Mouse (Mus musculus): ENCODE data around the gene Hmg20b. TPM values are rescaled to one million over a fixed set of nuclear protein-coding genes. Genes with fewer than 3 reads are reported as not detected.

The Hmg20b gene
- polyA plus RNA-seq, 1 experiment from 2014 or later: 29.9 TPM

DNA sequence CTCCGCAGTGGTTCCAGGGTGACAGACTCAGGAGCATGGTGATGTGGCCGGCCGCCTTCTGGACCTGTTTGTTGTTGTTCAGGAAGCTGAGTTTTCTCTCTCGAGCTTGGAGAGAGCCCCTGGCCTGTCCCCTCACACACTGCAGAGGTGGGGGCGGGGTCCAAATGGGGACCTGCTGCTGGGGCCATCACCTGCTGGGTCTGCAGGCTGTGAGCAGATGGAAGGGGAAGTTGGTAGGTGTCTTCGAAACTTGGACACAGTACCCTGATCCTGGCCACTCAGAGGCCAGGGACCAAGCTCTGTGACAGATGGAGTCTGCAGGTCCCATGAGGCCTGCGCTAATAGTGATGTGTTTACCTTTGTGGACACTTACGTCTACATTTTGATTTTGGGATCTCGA is 49.0 kb downstream of the Hmg20b start:
- Histone ChIP-seq H3K4me1 (ENCODE audit: control insufficient read depth, insufficient read depth, low read length) (0 out of 2 replicates have a peak, but pooled peaks cover 3% of the 10 kb centered on the region), H3K9me3 (ENCODE audit: control insufficient read depth, low read length) (no peaks in the 10 kb centered on the region), H3K36me3 (ENCODE audit: control insufficient read depth, insufficient read depth, low read length) (peaks cover 2% of the 10 kb centered on the region), H3K27ac (ENCODE audit: low read depth, low read length) (no peak overlapping the region), H3K4me3 (ENCODE audit: low read depth, low read length) (no peak overlapping the region), H3K4me2 (ENCODE audit: low read depth, low read length) (no peak overlapping the region), H3K27me3 (ENCODE audit: control insufficient read depth, insufficient read depth, low read length) (no peaks in the 10 kb centered on the region), H3K9ac (replicated peaks; ENCODE audit: low read depth, low read length) (no peak overlapping the region)
- ATAC-seq (ENCODE audit: low read depth): no peak
- WGBS: 82% methylated on average over 9 of the region's 9 CpGs

DNA sequence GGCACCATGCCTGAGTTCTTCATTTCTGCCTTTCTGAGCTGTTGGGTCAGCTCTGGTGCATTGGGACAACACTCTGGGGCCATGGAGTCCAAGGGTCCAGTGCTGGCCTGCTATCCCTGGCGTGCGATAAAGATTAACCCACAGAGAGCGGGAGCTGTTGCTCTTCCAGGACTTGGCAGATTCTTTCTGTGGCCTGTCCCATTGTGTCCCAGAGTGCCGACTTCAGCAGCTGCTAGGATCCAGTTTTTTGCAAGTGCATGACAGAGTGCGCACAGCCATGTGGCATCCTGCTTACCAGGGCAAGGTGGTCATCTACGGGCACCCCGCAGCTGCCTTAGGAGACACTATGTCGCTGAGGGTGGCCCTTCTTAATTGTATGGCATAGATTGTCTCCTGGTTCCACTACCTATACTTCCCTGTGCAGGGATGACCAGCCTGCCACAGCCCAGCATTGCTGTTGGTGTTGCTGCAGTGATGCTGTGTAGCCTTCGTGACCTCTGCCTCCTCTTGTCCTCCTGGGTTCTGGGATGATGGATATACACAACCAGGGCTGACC is 49.9 kb downstream of the Hmg20b start:
- ATAC-seq (ENCODE audit: low read depth): no peak
- no peak overlapping the region for H3K4me3 ChIP-seq (ENCODE audit: low read depth, low read length)
- H3K27ac ChIP-seq (ENCODE audit: low read depth, low read length): no peak overlapping the region
- no peak overlapping the region for H3K4me2 ChIP-seq (ENCODE audit: low read depth, low read length)
- no peak overlapping the region for H3K9ac ChIP-seq (replicated peaks; ENCODE audit: low read depth, low read length)
- WGBS: 89% methylated on average over 9 of the region's 9 CpGs
- H3K27me3 ChIP-seq (ENCODE audit: control insufficient read depth, insufficient read depth, low read length): no peaks in the 10 kb centered on the region
- no peaks in the 10 kb centered on the region; the same call in 1 of the 2 replicates for H3K36me3 ChIP-seq (ENCODE audit: control insufficient read depth, insufficient read depth, low read length)
- H3K9me3 ChIP-seq (ENCODE audit: control insufficient read depth, low read length): no peaks in the 10 kb centered on the region
- H3K4me1 ChIP-seq (ENCODE audit: control insufficient read depth, insufficient read depth, low read length): 0 out of 2 replicates have a peak, but pooled peaks cover 3% of the 10 kb centered on the region

DNA sequence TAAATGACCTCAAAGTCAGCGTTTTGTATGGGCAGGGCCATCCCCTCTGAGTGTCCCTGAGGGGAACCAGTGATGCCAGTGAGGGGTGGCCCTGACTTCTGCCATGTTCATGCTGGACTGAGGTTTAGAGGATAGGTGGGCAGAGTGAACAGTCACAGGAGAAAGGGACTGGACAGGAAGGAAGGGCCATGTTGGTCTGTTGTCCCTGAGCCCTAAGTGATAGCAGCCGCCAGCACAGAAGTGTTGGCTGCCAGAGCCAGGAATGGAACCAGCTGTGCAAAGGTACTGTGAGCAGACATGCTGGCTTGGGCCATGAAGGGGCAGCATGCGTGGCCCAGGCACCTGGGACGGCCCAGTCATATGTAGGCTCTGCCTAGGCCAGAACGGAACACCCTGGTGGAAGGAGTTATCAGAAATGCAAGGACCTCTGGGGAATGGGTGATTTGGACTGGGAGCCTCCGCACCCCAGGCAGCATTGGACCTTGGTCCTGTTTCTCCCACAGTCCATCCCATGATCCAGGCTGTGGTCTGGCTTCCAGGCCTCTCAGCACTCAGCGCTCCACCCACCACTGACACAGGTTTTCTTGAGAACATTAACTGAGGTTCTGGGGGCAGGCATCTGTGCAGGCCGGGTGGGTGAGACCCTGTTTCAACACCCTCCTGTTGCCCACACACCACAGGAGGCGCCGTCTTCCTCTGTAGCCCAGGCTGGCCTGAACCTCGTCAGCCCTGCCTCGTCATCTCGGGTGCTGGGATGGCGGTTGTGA is 50.5 kb downstream of the Hmg20b start:
- 92% methylated on average over 14 of the region's 14 CpGs for WGBS
- H3K4me3 ChIP-seq (ENCODE audit: low read depth, low read length): no peak overlapping the region
- no peak overlapping the region for H3K27ac ChIP-seq (ENCODE audit: low read depth, low read length)
- H3K4me2 ChIP-seq (ENCODE audit: low read depth, low read length): no peak overlapping the region
- ATAC-seq (ENCODE audit: low read depth): no peak
- no peak overlapping the region for H3K9ac ChIP-seq (replicated peaks; ENCODE audit: low read depth, low read length)
- H3K4me1 ChIP-seq (ENCODE audit: control insufficient read depth, insufficient read depth, low read length): peaks cover 8% of the 10 kb centered on the region
- no peaks in the 10 kb centered on the region for H3K9me3 ChIP-seq (ENCODE audit: control insufficient read depth, low read length)
- no peaks in the 10 kb centered on the region for H3K27me3 ChIP-seq (ENCODE audit: control insufficient read depth, insufficient read depth, low read length)
- no peaks in the 10 kb centered on the region; the same call in 1 of the 2 replicates for H3K36me3 ChIP-seq (ENCODE audit: control insufficient read depth, insufficient read depth, low read length)

DNA sequence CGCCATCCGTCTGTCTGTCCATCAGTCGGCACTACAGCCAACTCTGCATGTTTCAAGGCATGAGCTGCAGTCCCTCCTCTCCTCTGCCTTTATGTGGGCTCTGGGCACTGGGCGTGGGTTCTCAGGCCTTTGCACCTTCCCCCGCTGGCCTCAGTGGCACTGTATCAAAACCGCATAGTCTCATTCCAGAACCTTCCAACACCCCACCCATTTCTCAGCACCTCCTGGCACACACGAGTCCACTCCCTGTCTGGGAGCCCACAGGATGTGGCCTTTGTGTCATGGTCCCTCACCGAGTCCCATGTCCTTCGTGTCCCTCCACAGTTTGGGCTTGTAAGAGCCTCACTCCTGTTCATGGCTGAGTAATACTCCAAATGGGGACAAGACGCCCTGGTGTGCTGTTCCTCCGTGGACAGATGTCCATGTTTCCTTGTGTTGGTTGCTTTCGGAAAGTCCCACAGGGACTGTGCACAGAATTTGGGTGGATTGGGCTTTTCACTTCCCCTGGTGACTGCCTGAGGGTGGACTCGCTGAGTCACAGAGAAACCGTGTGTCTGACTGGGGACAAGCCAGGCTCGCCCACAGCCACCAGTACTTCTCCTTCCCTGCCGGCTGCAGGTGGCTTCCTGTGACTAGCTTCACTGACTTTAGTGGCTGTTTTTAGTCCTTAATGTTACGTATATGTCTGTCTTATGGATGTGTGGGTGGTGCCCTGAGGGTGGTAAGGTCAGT is 51.7 kb downstream of the Hmg20b start:
- no peak overlapping the region for H3K9ac ChIP-seq (replicated peaks; ENCODE audit: low read depth, low read length)
- peaks cover 19% of the 10 kb centered on the region for H3K4me1 ChIP-seq (ENCODE audit: control insufficient read depth, insufficient read depth, low read length)
- H3K27me3 ChIP-seq (ENCODE audit: control insufficient read depth, insufficient read depth, low read length): no peaks in the 10 kb centered on the region
- no peaks in the 10 kb centered on the region for H3K9me3 ChIP-seq (ENCODE audit: control insufficient read depth, low read length)
- 93% methylated on average over 17 of the region's 17 CpGs for WGBS
- H3K27ac ChIP-seq (ENCODE audit: low read depth, low read length): no peak overlapping the region
- no peaks in the 10 kb centered on the region; the same call in 1 of the 2 replicates for H3K36me3 ChIP-seq (ENCODE audit: control insufficient read depth, insufficient read depth, low read length)
- no peak overlapping the region for H3K4me3 ChIP-seq (ENCODE audit: low read depth, low read length)
- no peak for ATAC-seq (ENCODE audit: low read depth)
- no peak overlapping the region for H3K4me2 ChIP-seq (ENCODE audit: low read depth, low read length)

DNA sequence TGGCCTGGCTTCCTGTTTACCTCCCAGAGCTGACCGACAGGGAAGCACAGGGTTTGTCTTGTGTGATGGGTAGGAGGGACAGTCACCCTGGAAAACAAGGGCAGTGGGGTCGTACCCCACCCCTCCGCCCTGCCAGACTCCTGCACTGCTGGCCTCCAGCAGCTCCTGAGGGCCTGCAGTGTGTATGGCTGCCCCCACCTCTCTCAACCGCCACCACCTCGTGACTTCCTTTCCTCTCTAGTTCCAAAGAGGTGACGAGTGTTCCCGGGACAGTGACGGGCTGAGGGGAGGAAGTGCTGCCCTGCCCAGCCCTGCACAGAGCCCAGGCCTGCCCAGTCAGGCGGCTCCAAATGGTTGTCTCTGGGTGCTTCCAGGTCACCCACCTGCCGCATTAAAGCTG is 52.4 kb downstream of the Hmg20b start:
- no peaks in the 10 kb centered on the region for H3K27me3 ChIP-seq (ENCODE audit: control insufficient read depth, insufficient read depth, low read length)
- H3K9ac ChIP-seq (replicated peaks; ENCODE audit: low read depth, low read length): no peak overlapping the region
- no peaks in the 10 kb centered on the region; the same call in 1 of the 2 replicates for H3K36me3 ChIP-seq (ENCODE audit: control insufficient read depth, insufficient read depth, low read length)
- H3K4me1 ChIP-seq (ENCODE audit: control insufficient read depth, insufficient read depth, low read length): peaks cover 19% of the 10 kb centered on the region
- 81% methylated on average over 10 of the region's 10 CpGs for WGBS
- H3K4me3 ChIP-seq (ENCODE audit: low read depth, low read length): no peak overlapping the region
- H3K4me2 ChIP-seq (ENCODE audit: low read depth, low read length): no peak overlapping the region
- no peaks in the 10 kb centered on the region for H3K9me3 ChIP-seq (ENCODE audit: control insufficient read depth, low read length)
- ATAC-seq (ENCODE audit: low read depth): no peak
- H3K27ac ChIP-seq (ENCODE audit: low read depth, low read length): peak overlapping the region; percentile 25; the same call in 1 of the 2 replicates

DNA sequence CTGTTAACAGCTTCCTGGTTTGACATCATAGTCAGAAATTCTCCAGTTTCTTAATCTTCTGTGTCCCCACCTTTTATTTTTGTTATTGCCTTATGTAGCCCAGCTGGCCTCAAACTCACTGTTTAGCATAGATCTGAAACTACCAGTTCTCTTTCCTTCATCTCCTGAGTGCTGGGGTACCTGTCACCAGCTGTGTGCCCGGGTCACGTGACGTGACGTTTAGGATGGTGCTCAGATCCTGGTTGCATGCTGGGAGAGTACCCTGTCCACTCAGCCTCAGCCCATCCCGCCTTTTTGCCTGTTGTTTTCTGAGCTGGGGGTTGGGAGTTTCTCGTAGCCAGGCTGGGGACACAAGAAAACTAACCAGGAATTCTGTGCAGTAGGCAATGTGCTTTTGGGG is 53.0 kb downstream of the Hmg20b start:
- H3K27ac ChIP-seq (ENCODE audit: low read depth, low read length): peak overlapping the region; percentile 25; the same call in 1 of the 2 replicates
- ATAC-seq (ENCODE audit: low read depth): no peak
- 76% methylated on average over 6 of the region's 6 CpGs for WGBS

More for the DNA sequence above, 53.0 kb downstream of the Hmg20b start:
- Histone ChIP-seq H3K9ac (replicated peaks; ENCODE audit: low read depth, low read length) (no peak overlapping the region), H3K36me3 (ENCODE audit: control insufficient read depth, insufficient read depth, low read length) (no peaks in the 10 kb centered on the region; the same call in 1 of the 2 replicates), H3K9me3 (ENCODE audit: control insufficient read depth, low read length) (no peaks in the 10 kb centered on the region), H3K4me2 (ENCODE audit: low read depth, low read length) (no peak overlapping the region), H3K4me1 (ENCODE audit: control insufficient read depth, insufficient read depth, low read length) (peaks cover 19% of the 10 kb centered on the region), H3K27me3 (ENCODE audit: control insufficient read depth, insufficient read depth, low read length) (no peaks in the 10 kb centered on the region), H3K4me3 (ENCODE audit: low read depth, low read length) (no peak overlapping the region)

Small RNA genes within 50 kb of the gene (microRNA-seq; reads per million reads assigned to microRNA genes)
- gene Mir6913: not detected

Other genes with a start within 250 kb of the Hmg20b start
- 219 and 228 TPM in 2 replicates for gene Map2k2, start 244.6 kb downstream of the Hmg20b start, polyA plus RNA-seq (2014; fragmentation: Nextera tagmentation; extraction: Ambion mirVana)
- 11.0 and 12.6 TPM in 2 replicates for gene Zbtb7a, start 215.3 kb downstream of the Hmg20b start, polyA plus RNA-seq (2014; fragmentation: Nextera tagmentation; extraction: Ambion mirVana)
- gene Pias4, start 182.6 kb downstream of the Hmg20b start, polyA plus RNA-seq (2014; fragmentation: Nextera tagmentation; extraction: Ambion mirVana): 48.4 and 51.4 TPM in 2 replicates
- 373 and 452 TPM in 2 replicates for gene Eef2, start 173.8 kb downstream of the Hmg20b start, polyA plus RNA-seq (2014; fragmentation: Nextera tagmentation; extraction: Ambion mirVana)
- 64.5 and 67.3 TPM in 2 replicates for gene Dapk3, start 167.5 kb downstream of the Hmg20b start, polyA plus RNA-seq (2014; fragmentation: Nextera tagmentation; extraction: Ambion mirVana)
- not detected in 2 replicates for gene 4930442H23Rik, start 166.6 kb downstream of the Hmg20b start, polyA plus RNA-seq (2014; fragmentation: Nextera tagmentation; extraction: Ambion mirVana)
- not detected in 2 replicates for gene Nmrk2, start 148.4 kb downstream of the Hmg20b start, polyA plus RNA-seq (2014; fragmentation: Nextera tagmentation; extraction: Ambion mirVana)
- 73.9 and 84.8 TPM in 2 replicates for gene Atcay, start 119.6 kb downstream of the Hmg20b start, polyA plus RNA-seq (2014; fragmentation: Nextera tagmentation; extraction: Ambion mirVana)
- 21.1 and 25.1 TPM in 2 replicates for gene Zfr2, start 117.3 kb downstream of the Hmg20b start, polyA plus RNA-seq (2014; fragmentation: Nextera tagmentation; extraction: Ambion mirVana)
- 21.8 and 37.6 TPM in 2 replicates for gene Matk, start 97.5 kb downstream of the Hmg20b start, polyA plus RNA-seq (2014; fragmentation: Nextera tagmentation; extraction: Ambion mirVana)
- 130 and 136 TPM in 2 replicates for gene Mrpl54, start 83.5 kb downstream of the Hmg20b start, polyA plus RNA-seq (2014; fragmentation: Nextera tagmentation; extraction: Ambion mirVana)
- 26.1 and 27.8 TPM in 2 replicates for gene Apba3, start 83.5 kb downstream of the Hmg20b start, polyA plus RNA-seq (2014; fragmentation: Nextera tagmentation; extraction: Ambion mirVana)
- 2.6 and 4.4 TPM in 2 replicates for gene Tjp3, start 58.9 kb downstream of the Hmg20b start, polyA plus RNA-seq (2014; fragmentation: Nextera tagmentation; extraction: Ambion mirVana)
- gene Pip5k1c, start 57.5 kb downstream of the Hmg20b start, polyA plus RNA-seq (2014; fragmentation: Nextera tagmentation; extraction: Ambion mirVana): 133 and 140 TPM in 2 replicates
- gene Cactin, start 29.4 kb downstream of the Hmg20b start, polyA plus RNA-seq (2014; fragmentation: Nextera tagmentation; extraction: Ambion mirVana): 14.3 and 18.7 TPM in 2 replicates
- gene Tbxa2r, start 21.7 kb downstream of the Hmg20b start, polyA plus RNA-seq (2014; fragmentation: Nextera tagmentation; extraction: Ambion mirVana): 1.9 and 4.6 TPM in 2 replicates
- gene Gipc3, start 7.2 kb downstream of the Hmg20b start, polyA plus RNA-seq (2014; fragmentation: Nextera tagmentation; extraction: Ambion mirVana): 0.05 and 0.08 TPM in 2 replicates
- 8.4 and 8.7 TPM in 2 replicates for gene Mfsd12, start 7.0 kb upstream of the Hmg20b start, polyA plus RNA-seq (2014; fragmentation: Nextera tagmentation; extraction: Ambion mirVana)
- 0.39 and 0.42 TPM in 2 replicates for gene 4930404N11Rik, start 15.3 kb upstream of the Hmg20b start, polyA plus RNA-seq (2014; fragmentation: Nextera tagmentation; extraction: Ambion mirVana)
- gene Fzr1, start 28.0 kb upstream of the Hmg20b start, polyA plus RNA-seq (2014; fragmentation: Nextera tagmentation; extraction: Ambion mirVana): 114 and 125 TPM in 2 replicates
- gene Dohh, start 33.9 kb upstream of the Hmg20b start, polyA plus RNA-seq (2014; fragmentation: Nextera tagmentation; extraction: Ambion mirVana): 61.0 and 68.0 TPM in 2 replicates
- gene Gm48551, start 34.0 kb upstream of the Hmg20b start, polyA plus RNA-seq (2014; fragmentation: Nextera tagmentation; extraction: Ambion mirVana): 4.3 and 6.3 TPM in 2 replicates
- 2.0 and 4.4 TPM in 2 replicates for gene Gm48552, start 38.5 kb upstream of the Hmg20b start, polyA plus RNA-seq (2014; fragmentation: Nextera tagmentation; extraction: Ambion mirVana)
- gene Smim24, start 42.6 kb upstream of the Hmg20b start, polyA plus RNA-seq (2014; fragmentation: Nextera tagmentation; extraction: Ambion mirVana): 1.3 and 2.0 TPM in 2 replicates
- gene Nfic, start 105.2 kb upstream of the Hmg20b start, polyA plus RNA-seq (2014; fragmentation: Nextera tagmentation; extraction: Ambion mirVana): 21.9 and 25.0 TPM in 2 replicates
- gene Celf5, start 132.2 kb upstream of the Hmg20b start, polyA plus RNA-seq (2014; fragmentation: Nextera tagmentation; extraction: Ambion mirVana): 50.6 and 64.4 TPM in 2 replicates
- 62.6 and 62.7 TPM in 2 replicates for gene Ncln, start 145.9 kb upstream of the Hmg20b start, polyA plus RNA-seq (2014; fragmentation: Nextera tagmentation; extraction: Ambion mirVana)
- gene S1pr4, start 149.7 kb upstream of the Hmg20b start, polyA plus RNA-seq (2014; fragmentation: Nextera tagmentation; extraction: Ambion mirVana): 0.29 and 0.79 TPM in 2 replicates
- 0.40 and 1.9 TPM in 2 replicates for gene Gna15, start 173.7 kb upstream of the Hmg20b start, polyA plus RNA-seq (2014; fragmentation: Nextera tagmentation; extraction: Ambion mirVana)
- gene Gna11, start 194.7 kb upstream of the Hmg20b start, polyA plus RNA-seq (2014; fragmentation: Nextera tagmentation; extraction: Ambion mirVana): 81.1 and 89.8 TPM in 2 replicates
- 347 and 599 TPM in 2 replicates for gene Aes, start 209.0 kb upstream of the Hmg20b start, polyA plus RNA-seq (2014; fragmentation: Nextera tagmentation; extraction: Ambion mirVana)
- gene Tle2, start 224.1 kb upstream of the Hmg20b start, polyA plus RNA-seq (2014; fragmentation: Nextera tagmentation; extraction: Ambion mirVana): 32.4 and 37.3 TPM in 2 replicates